Mouse (Mus musculus): ENCODE measurements at regions not wholly inside any gene's neighbourhood (a gene's known extent, or its start where the extent isn't known, plus 50 kb on each side); places are given as distances from the start of the nearest gene placed in this dataset.

- H3K9me3 ChIP-seq (ENCODE audit: control insufficient read depth, low read length), result no peaks in the 10 kb centered on the region
- H3K4me1 ChIP-seq (ENCODE audit: control insufficient read depth, insufficient read depth, low read length), result no peaks in the 10 kb centered on the region
- no peaks in the 10 kb centered on the region for H3K27me3 ChIP-seq (replicated peaks; ENCODE audit: control insufficient read depth, insufficient read depth, low read length)
- no peak overlapping the region for H3K4me3 ChIP-seq (ENCODE audit: low read length)
- no peak overlapping the region for H3K9ac ChIP-seq (ENCODE audit: low read depth, low read length)
- 72% methylated on average over 5 of the region's 5 CpGs for WGBS
- H3K36me3 ChIP-seq (ENCODE audit: control insufficient read depth, insufficient read depth, low read length), result no peaks in the 10 kb centered on the region
- no peak for ATAC-seq
- no peak overlapping the region for H3K27ac ChIP-seq (ENCODE audit: low read length)
- no peak overlapping the region for H3K4me2 ChIP-seq (ENCODE audit: low read depth, low read length)
Observed at GRCm38 (mm10) chr14:48826421-48826820, 152.8 kb upstream of the Otx2 start.

DNA sequence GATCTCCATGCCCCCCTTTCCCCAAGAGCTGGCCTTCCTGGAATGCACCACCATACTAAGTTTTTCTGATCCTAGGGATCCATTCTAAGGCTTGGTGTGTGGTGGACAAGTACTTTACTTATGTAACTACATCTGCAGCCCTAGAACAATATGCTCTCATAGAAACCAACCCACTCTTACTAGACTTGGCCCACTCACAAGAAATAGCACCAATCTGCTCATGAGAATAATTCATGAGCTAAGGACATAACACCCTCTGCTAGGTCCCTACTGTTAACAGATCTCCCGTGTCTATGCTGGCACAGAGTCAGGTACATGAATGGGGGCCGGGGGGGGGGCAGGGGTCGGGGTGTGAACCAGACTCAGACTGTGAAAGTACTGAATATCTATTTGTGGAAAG is 150.8 kb upstream of the Otx2 start:
- no peaks in the 10 kb centered on the region for H3K9me3 ChIP-seq (ENCODE audit: control insufficient read depth, low read length)
- H3K27ac ChIP-seq (ENCODE audit: low read length), result no peak overlapping the region
- no peaks in the 10 kb centered on the region for H3K27me3 ChIP-seq (replicated peaks; ENCODE audit: control insufficient read depth, insufficient read depth, low read length)
- 58% methylated on average over 3 of the region's 3 CpGs for WGBS
- no peaks in the 10 kb centered on the region for H3K36me3 ChIP-seq (ENCODE audit: control insufficient read depth, insufficient read depth, low read length)
- no peak overlapping the region for H3K9ac ChIP-seq (ENCODE audit: low read depth, low read length)
- no peak overlapping the region for H3K4me3 ChIP-seq (ENCODE audit: low read length)
- no peaks in the 10 kb centered on the region for H3K4me1 ChIP-seq (ENCODE audit: control insufficient read depth, insufficient read depth, low read length)
- no peak for ATAC-seq
- no peak overlapping the region for H3K4me2 ChIP-seq (ENCODE audit: low read depth, low read length)

DNA sequence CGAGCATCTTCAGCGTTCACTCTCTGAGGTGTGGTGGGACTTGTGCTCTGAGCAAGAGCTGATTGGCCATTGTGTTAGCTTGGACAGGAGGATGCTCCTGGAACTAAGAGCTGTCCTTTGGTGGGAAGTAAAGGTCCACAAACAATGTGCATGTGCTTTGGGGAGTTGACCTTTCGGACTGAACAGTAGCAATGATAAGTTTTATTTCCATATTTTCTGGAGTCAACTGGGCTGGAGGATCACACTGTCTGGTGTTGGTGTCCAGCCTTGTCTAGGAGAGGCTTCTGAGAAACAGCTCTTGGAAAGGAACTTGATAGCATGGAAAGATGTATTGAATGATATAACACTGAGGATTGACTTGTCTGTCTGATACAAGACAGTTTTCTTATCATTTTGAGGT is 142.3 kb upstream of the Otx2 start:
- Histone ChIP-seq H3K4me3 (ENCODE audit: low read length) (no peak overlapping the region), H3K4me1 (ENCODE audit: control insufficient read depth, insufficient read depth, low read length) (no peaks in the 10 kb centered on the region)
- WGBS, result 87% methylated on average over 3 of the region's 3 CpGs

DNA sequence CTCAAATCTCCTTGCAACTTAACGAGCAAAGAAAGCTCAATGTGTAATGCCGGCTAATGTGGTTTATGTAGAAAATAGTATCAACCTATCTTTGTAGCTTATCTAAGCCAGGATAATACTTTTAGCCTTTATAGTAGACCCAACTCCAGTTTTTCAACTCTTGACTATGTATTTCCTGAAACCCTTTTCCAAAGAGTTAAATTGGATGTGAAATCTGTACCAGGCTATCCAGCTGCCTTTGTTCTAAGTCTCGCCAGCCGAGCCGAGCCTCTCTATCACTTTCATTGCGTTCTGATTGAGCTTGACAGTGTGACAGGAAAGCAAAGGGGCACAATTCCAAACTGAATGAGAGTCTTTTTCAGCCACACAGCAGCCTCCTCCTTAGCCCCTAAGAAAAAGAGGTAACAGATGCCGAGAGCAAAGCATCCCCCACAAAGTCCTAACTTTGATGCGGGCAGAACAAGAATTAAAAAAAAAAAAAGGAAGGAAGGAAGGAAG is 141.7 kb upstream of the Otx2 start:
- Histone ChIP-seq H3K27ac (ENCODE audit: low read length) (no peak overlapping the region), H3K27me3 (replicated peaks; ENCODE audit: control insufficient read depth, insufficient read depth, low read length) (no peaks in the 10 kb centered on the region), H3K9me3 (ENCODE audit: control insufficient read depth, low read length) (no peaks in the 10 kb centered on the region), H3K4me2 (ENCODE audit: low read depth, low read length) (no peak overlapping the region), H3K36me3 (ENCODE audit: control insufficient read depth, insufficient read depth, low read length) (no peaks in the 10 kb centered on the region), H3K4me1 (ENCODE audit: control insufficient read depth, insufficient read depth, low read length) (no peaks in the 10 kb centered on the region), H3K4me3 (ENCODE audit: low read length) (no peak overlapping the region), H3K9ac (ENCODE audit: low read depth, low read length) (no peak overlapping the region)
- 68% methylated on average over 8 of the region's 8 CpGs for WGBS
- ATAC-seq, result no peak

More for the DNA sequence above, 142.3 kb upstream of the Otx2 start:
- ATAC-seq, result no peak
- Histone ChIP-seq H3K27ac (ENCODE audit: low read length) (no peak overlapping the region), H3K9me3 (ENCODE audit: control insufficient read depth, low read length) (no peaks in the 10 kb centered on the region), H3K4me2 (ENCODE audit: low read depth, low read length) (no peak overlapping the region), H3K36me3 (ENCODE audit: control insufficient read depth, insufficient read depth, low read length) (no peaks in the 10 kb centered on the region), H3K27me3 (replicated peaks; ENCODE audit: control insufficient read depth, insufficient read depth, low read length) (no peaks in the 10 kb centered on the region), H3K9ac (ENCODE audit: low read depth, low read length) (no peak overlapping the region)

- Histone ChIP-seq H3K27ac (ENCODE audit: low read length) (no peak overlapping the region), H3K9me3 (ENCODE audit: control insufficient read depth, low read length) (no peaks in the 10 kb centered on the region), H3K9ac (ENCODE audit: low read depth, low read length) (no peak overlapping the region), H3K4me2 (ENCODE audit: low read depth, low read length) (no peak overlapping the region), H3K4me1 (ENCODE audit: control insufficient read depth, insufficient read depth, low read length) (no peaks in the 10 kb centered on the region), H3K36me3 (ENCODE audit: control insufficient read depth, insufficient read depth, low read length) (no peaks in the 10 kb centered on the region), H3K4me3 (ENCODE audit: low read length) (no peak overlapping the region), H3K27me3 (replicated peaks; ENCODE audit: control insufficient read depth, insufficient read depth, low read length) (no peaks in the 10 kb centered on the region)
- ATAC-seq, result no peak
- 76% methylated on average over 11 of the region's 11 CpGs for WGBS
Observed at GRCm38 (mm10) chr14:48812741-48813495, 139.3 kb upstream of the Otx2 start.

GRCm38 (mm10) chr14:48804098-48804497 is 130.5 kb upstream of the Otx2 start:
- H3K27ac ChIP-seq (ENCODE audit: low read length), result no peak overlapping the region
- no peaks in the 10 kb centered on the region for H3K9me3 ChIP-seq (ENCODE audit: control insufficient read depth, low read length)
- no peaks in the 10 kb centered on the region for H3K27me3 ChIP-seq (replicated peaks; ENCODE audit: control insufficient read depth, insufficient read depth, low read length)
- no peak overlapping the region for H3K4me2 ChIP-seq (ENCODE audit: low read depth, low read length)
- no peaks in the 10 kb centered on the region for H3K36me3 ChIP-seq (ENCODE audit: control insufficient read depth, insufficient read depth, low read length)
- WGBS, result 80% methylated on average over 4 of the region's 4 CpGs
- ATAC-seq, result no peak
- no peaks in the 10 kb centered on the region for H3K4me1 ChIP-seq (ENCODE audit: control insufficient read depth, insufficient read depth, low read length)
- no peak overlapping the region for H3K4me3 ChIP-seq (ENCODE audit: low read length)
- no peak overlapping the region for H3K9ac ChIP-seq (ENCODE audit: low read depth, low read length)

DNA sequence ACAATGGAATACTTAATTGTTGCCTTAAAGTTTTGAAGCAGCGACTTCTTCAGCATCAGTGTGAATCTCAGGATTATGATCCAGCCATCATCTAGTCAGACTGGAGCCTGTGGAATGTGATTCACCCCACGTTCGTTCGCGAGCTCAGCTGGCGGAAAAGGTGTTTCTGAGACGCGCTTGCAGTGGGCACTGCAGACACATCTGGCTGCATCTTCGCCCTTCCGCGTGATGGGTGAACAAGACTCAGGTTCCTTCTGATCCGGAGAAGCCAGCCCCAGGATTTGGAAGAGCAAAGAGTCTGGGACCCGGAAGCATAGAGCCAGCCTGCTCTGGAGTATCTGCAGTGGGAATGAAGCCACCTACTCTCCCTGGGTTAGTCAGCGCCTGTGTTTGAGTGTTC is 127.7 kb upstream of the Otx2 start:
- H3K9ac ChIP-seq (ENCODE audit: low read depth, low read length), result no peak overlapping the region
- no peaks in the 10 kb centered on the region for H3K4me1 ChIP-seq (ENCODE audit: control insufficient read depth, insufficient read depth, low read length)
- no peaks in the 10 kb centered on the region for H3K9me3 ChIP-seq (ENCODE audit: control insufficient read depth, low read length)
- no peak overlapping the region for H3K4me2 ChIP-seq (ENCODE audit: low read depth, low read length)
- 46% methylated on average over 14 of the region's 14 CpGs for WGBS
- ATAC-seq, result no peak
- no peak overlapping the region for H3K27ac ChIP-seq (ENCODE audit: low read length)
- H3K36me3 ChIP-seq (ENCODE audit: control insufficient read depth, insufficient read depth, low read length), result no peaks in the 10 kb centered on the region
- no peaks in the 10 kb centered on the region for H3K27me3 ChIP-seq (replicated peaks; ENCODE audit: control insufficient read depth, insufficient read depth, low read length)
- no peak overlapping the region for H3K4me3 ChIP-seq (ENCODE audit: low read length)

DNA sequence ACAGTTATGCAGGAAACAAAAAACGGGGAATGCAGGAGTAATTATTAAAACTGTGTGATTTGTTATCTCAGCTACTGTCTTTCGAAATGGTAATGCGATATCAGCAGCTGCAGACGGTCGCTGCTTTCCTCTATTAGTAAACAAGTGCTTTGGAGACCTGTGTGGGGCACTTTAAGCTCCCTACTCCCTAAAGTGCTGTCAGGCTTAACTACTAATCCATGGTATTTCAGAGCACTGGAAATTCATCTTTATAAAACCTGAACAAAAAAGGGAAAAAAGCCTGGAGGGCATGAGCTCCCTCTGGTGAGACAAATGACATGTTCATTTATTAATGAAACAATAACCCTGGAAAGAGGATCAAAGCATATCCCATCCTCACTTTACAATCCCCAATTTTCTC is 127.2 kb upstream of the Otx2 start:
- H3K4me2 ChIP-seq (ENCODE audit: low read depth, low read length), result no peak overlapping the region
- no peak overlapping the region for H3K4me3 ChIP-seq (ENCODE audit: low read length)
- H3K4me1 ChIP-seq (ENCODE audit: control insufficient read depth, insufficient read depth, low read length), result no peaks in the 10 kb centered on the region
- no peaks in the 10 kb centered on the region for H3K36me3 ChIP-seq (ENCODE audit: control insufficient read depth, insufficient read depth, low read length)
- no peak overlapping the region for H3K9ac ChIP-seq (ENCODE audit: low read depth, low read length)
- no peak overlapping the region for H3K27ac ChIP-seq (ENCODE audit: low read length)
- 26% methylated on average over 5 of the region's 5 CpGs for WGBS
- ATAC-seq, result no peak
- no peaks in the 10 kb centered on the region for H3K27me3 ChIP-seq (replicated peaks; ENCODE audit: control insufficient read depth, insufficient read depth, low read length)
- no peaks in the 10 kb centered on the region for H3K9me3 ChIP-seq (ENCODE audit: control insufficient read depth, low read length)

DNA sequence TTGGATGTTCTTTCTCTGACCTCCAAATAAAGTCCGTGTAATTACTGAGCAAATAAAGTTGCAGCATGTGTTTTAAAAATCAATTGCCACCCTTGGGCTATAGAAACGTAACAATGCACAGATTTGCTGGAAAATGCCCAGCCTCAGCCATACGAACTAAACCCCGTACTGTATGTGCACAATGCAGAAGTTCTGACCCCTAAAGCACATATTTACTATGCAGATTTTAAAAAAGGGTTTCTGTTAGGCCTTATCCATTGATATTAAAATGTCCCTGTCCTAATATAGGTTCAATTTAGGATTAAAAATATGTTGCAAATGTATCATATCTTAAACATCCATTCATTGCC is 126.5 kb upstream of the Otx2 start:
- Histone ChIP-seq H3K36me3 (ENCODE audit: control insufficient read depth, insufficient read depth, low read length) (no peaks in the 10 kb centered on the region), H3K9ac (ENCODE audit: low read depth, low read length) (no peak overlapping the region), H3K4me1 (ENCODE audit: control insufficient read depth, insufficient read depth, low read length) (no peaks in the 10 kb centered on the region), H3K4me2 (ENCODE audit: low read depth, low read length) (no peak overlapping the region), H3K4me3 (ENCODE audit: low read length) (no peak overlapping the region), H3K9me3 (ENCODE audit: control insufficient read depth, low read length) (no peaks in the 10 kb centered on the region), H3K27ac (ENCODE audit: low read length) (no peak overlapping the region), H3K27me3 (replicated peaks; ENCODE audit: control insufficient read depth, insufficient read depth, low read length) (no peaks in the 10 kb centered on the region)
- WGBS, result 47% methylated on average over 4 of the region's 4 CpGs
- ATAC-seq, result no peak

Measured in intestine, embryonic 16.5 days (tissue).